Mouse (Mus musculus): ENCODE results near the gene Doc2a. TPM values are rescaled to one million over a fixed set of nuclear protein-coding genes. Genes with fewer than 3 reads are reported as not detected.
A peak's percentile ranks its signal among the peaks of the same experiment; 100 is the strongest.

Gene Doc2a
- polyA plus RNA-seq, 1 experiment from 2014 or later, result 19.8 TPM

DNA sequence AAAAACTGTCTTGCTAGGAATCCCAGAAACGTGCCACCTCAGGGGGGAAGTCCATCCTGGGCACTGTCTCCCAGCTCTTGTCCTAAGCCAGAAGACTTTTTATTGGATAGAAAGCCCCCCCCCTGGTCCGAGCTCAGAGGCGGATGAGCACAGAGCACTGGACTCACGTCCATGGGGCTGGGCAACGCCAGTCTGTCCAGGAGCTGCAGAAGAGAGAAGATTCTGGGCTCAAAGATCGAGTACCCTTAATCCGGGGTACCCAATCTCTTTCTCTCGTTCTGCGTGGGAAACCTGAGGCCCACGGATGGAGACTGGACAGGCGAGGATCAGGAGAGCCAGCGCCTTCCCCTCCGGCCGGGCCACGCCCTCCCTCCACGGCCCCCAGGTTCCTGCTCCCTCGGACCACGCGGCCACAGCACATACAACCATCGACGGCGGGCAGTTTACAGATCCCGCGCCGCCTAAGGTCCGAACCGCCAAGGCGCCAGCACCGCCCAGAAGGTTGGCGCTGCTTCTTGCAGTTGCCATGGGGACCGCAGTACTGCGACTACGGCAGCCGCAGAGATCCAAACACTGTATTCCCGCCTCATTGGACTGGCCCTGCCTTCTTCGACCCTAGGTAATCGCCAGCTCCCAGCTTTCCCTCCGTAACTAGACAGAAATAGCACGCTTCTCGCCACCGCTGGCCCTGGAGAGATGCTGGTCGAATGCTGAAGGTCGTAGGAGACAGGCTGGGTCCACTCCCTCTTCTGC is 38.3 kb upstream of the Doc2a start:
- peak overlapping the region; percentile 73 for H3K4me2 ChIP-seq
- under 1% methylated on average over 41 of the region's 43 CpGs for WGBS
- H3K4me3 ChIP-seq, result peak overlapping the region; percentile 84
- peak overlapping the region; percentile 83 for H3K9ac ChIP-seq
- H3K27me3 ChIP-seq (replicated peaks), result no peaks in the 10 kb centered on the region
- H3K36me3 ChIP-seq (replicated peaks), result no peaks in the 10 kb centered on the region
- no peaks in the 10 kb centered on the region for H3K9me3 ChIP-seq
- H3K27ac ChIP-seq, result peak overlapping the region; percentile 79
- H3K4me1 ChIP-seq, result peaks cover 18% of the 10 kb centered on the region
- peak; percentile 94 for ATAC-seq (replicated peaks)

GRCm38 (mm10) chr7:126809723-126810369 is 37.4 kb upstream of the Doc2a start:
- H3K9ac ChIP-seq, result 0 out of 2 replicates have a peak overlapping the region, but pooled peaks have one; percentile 83
- peaks cover 18% of the 10 kb centered on the region for H3K4me1 ChIP-seq
- no peak for ATAC-seq (replicated peaks)
- no peak overlapping the region for H3K4me3 ChIP-seq
- H3K27me3 ChIP-seq (replicated peaks), result no peaks in the 10 kb centered on the region
- no peaks in the 10 kb centered on the region for H3K36me3 ChIP-seq (replicated peaks)
- H3K4me2 ChIP-seq, result peak overlapping the region; percentile 73
- H3K27ac ChIP-seq, result no peak overlapping the region; the same call in 1 of the 2 replicates
- H3K9me3 ChIP-seq, result no peaks in the 10 kb centered on the region
- 60% methylated on average over 5 of the region's 5 CpGs for WGBS

DNA sequence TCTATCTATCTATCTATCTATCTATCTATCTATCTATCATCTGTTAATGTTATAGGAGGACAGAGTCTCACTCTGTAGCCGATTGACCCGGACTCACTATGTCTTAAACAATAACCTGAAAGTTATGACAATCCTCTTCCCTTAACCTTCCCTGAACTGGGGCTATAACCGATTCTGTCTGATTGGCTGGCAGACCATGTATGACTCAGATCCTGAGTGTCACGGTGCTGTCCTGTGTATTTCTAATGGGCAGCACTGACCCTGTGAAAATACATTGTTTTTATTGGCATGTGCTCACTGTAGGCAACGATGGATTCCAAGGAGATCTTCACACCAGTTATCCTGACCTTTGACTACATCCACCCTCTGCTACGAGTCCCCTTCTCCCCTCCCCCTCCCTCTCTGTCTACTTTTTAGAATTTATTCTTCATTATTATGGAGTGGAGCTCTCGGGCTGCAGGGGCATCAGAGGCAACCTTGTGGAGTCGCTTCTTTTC is 31.4 kb upstream of the Doc2a start:
- no peak overlapping the region for H3K9ac ChIP-seq
- H3K4me2 ChIP-seq, result no peak overlapping the region
- no peak overlapping the region for H3K27ac ChIP-seq
- H3K4me1 ChIP-seq, result no peaks in the 10 kb centered on the region
- no peak for ATAC-seq (replicated peaks)
- no peaks in the 10 kb centered on the region for H3K36me3 ChIP-seq (replicated peaks)
- no peaks in the 10 kb centered on the region for H3K9me3 ChIP-seq
- no peak overlapping the region for H3K4me3 ChIP-seq
- 50% methylated on average over 8 of the region's 8 CpGs for WGBS
- H3K27me3 ChIP-seq (replicated peaks), result no peaks in the 10 kb centered on the region

DNA sequence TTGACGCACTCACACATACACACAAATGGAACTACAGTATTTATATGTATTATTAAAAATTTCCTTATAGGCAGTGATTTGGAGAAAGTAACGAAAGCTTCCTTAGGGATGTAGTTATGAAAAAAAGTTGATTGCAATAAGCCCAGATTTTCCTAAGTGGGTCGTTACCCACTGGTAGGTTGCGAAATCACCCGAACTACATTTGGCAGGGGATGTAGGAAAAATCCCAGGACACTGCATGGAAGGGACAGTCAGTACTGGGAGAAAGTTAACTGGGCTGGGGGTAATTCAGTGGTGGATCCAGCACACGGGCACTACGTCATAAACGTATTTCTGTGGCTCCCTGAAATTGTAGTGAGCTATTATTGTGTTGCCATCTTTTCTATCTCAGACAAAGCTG is 30.7 kb upstream of the Doc2a start:
- 87% methylated on average over 8 of the region's 8 CpGs for WGBS

GRCm38 (mm10) chr7:126817595-126817994 is 29.6 kb upstream of the Doc2a start:
- Histone ChIP-seq H3K4me3 (no peak overlapping the region), H3K27ac (no peak overlapping the region), H3K4me1 (peaks cover 10% of the 10 kb centered on the region), H3K9ac (no peak overlapping the region), H3K27me3 (replicated peaks) (no peaks in the 10 kb centered on the region), H3K36me3 (replicated peaks) (no peaks in the 10 kb centered on the region), H3K9me3 (no peaks in the 10 kb centered on the region), H3K4me2 (no peak overlapping the region)
- ATAC-seq (replicated peaks), result no peak
- 82% methylated on average over 7 of the region's 7 CpGs for WGBS

More for the DNA sequence above, 30.7 kb upstream of the Doc2a start:
- no peak overlapping the region for H3K27ac ChIP-seq
- H3K9me3 ChIP-seq, result no peaks in the 10 kb centered on the region
- H3K36me3 ChIP-seq (replicated peaks), result no peaks in the 10 kb centered on the region
- no peak overlapping the region for H3K4me3 ChIP-seq
- no peak for ATAC-seq (replicated peaks)
- H3K4me1 ChIP-seq, result no peaks in the 10 kb centered on the region
- no peak overlapping the region for H3K4me2 ChIP-seq
- no peaks in the 10 kb centered on the region for H3K27me3 ChIP-seq (replicated peaks)
- H3K9ac ChIP-seq, result no peak overlapping the region

DNA sequence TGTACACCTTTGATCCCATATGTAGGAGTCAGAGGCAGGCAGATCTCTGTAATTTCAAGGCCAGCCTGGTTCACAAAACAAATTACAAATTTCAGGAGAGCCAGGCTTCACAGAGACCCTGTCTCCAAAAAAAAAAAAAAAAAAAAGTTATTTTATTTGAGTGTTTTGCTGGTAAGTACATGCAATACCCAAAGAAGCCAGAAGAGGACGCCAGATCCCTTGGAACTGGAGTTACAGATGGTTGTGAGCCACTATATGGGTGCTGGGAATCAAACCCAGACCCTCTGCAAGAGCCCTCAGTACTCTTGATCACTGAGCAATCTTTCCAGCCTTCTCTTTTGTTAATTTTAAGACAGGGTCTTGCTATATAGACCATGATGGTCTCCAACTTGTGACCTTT is 28.4 kb upstream of the Doc2a start:
- H3K27me3 ChIP-seq (replicated peaks), result no peaks in the 10 kb centered on the region
- WGBS, result 39% methylated on average over 1 of the region's 1 CpGs
- H3K4me2 ChIP-seq, result no peak overlapping the region
- H3K9ac ChIP-seq, result no peak overlapping the region
- H3K4me3 ChIP-seq, result no peak overlapping the region
- no peak overlapping the region for H3K27ac ChIP-seq
- H3K4me1 ChIP-seq, result peaks cover 13% of the 10 kb centered on the region
- ATAC-seq (replicated peaks), result no peak
- no peaks in the 10 kb centered on the region for H3K36me3 ChIP-seq (replicated peaks)
- no peaks in the 10 kb centered on the region for H3K9me3 ChIP-seq

- Histone ChIP-seq H3K9ac (peak overlapping the region; percentile 96; the same call in 1 of the 2 replicates), H3K36me3 (replicated peaks) (no peaks in the 10 kb centered on the region), H3K4me2 (peak overlapping the region; percentile 72), H3K4me1 (peaks cover 44% of the 10 kb centered on the region), H3K27ac (peak overlapping the region; percentile 91), H3K27me3 (replicated peaks) (no peaks in the 10 kb centered on the region), H3K9me3 (no peaks in the 10 kb centered on the region), H3K4me3 (peak overlapping the region; percentile 86)
- peak; percentile 6; the same call in 1 of the 2 replicates for ATAC-seq (replicated peaks)
- WGBS, result 22% methylated on average over 7 of the region's 7 CpGs
Measured at GRCm38 (mm10) chr7:126821835-126822511, 25.2 kb upstream of the Doc2a start.

GRCm38 (mm10) chr7:126822741-126823140 is 24.5 kb upstream of the Doc2a start:
- Histone ChIP-seq H3K27ac (peak overlapping the region; percentile 91), H3K9ac (peak overlapping the region; percentile 96), H3K4me3 (peak overlapping the region; percentile 86), H3K4me1 (peaks cover 47% of the 10 kb centered on the region), H3K36me3 (replicated peaks) (no peaks in the 10 kb centered on the region), H3K27me3 (replicated peaks) (no peaks in the 10 kb centered on the region), H3K9me3 (no peaks in the 10 kb centered on the region), H3K4me2 (peak overlapping the region; percentile 72)
- ATAC-seq (replicated peaks), result peak; percentile 37
- 7% methylated on average over 9 of the region's 9 CpGs for WGBS

DNA sequence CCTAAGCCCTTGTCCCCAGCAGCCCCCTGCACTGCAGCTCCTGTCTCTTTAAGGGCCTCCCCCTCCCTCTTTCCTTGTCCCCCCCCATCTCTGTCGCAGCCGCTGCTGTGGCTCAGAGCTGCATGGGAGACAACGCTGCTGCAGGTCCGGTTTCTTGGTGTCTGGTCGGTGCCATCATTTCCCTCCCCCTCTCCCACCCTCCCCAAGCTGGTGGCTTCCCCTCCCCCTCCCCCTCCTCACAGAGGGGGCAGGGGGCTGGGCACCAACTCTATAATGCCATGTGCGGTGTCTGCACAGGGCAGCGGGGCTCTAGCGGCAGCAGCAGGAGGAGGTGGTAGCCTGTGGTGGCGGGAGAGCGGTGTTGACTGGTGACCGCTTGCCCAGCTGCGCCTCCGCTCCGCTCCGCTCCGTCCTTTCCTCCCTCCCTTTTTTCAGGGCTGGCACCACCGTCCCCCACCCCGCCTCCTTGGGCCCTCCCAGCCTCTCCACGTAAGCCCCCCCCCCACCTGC is 24.0 kb upstream of the Doc2a start:
- Histone ChIP-seq H3K4me3 (peak overlapping the region; percentile 86), H3K36me3 (replicated peaks) (no peaks in the 10 kb centered on the region), H3K27me3 (replicated peaks) (no peaks in the 10 kb centered on the region), H3K4me2 (peak overlapping the region; percentile 72), H3K9ac (peak overlapping the region; percentile 96), H3K4me1 (peaks cover 47% of the 10 kb centered on the region), H3K9me3 (no peaks in the 10 kb centered on the region), H3K27ac (peak overlapping the region; percentile 91)
- peak; percentile 86 for ATAC-seq (replicated peaks)
- WGBS, result 0% methylated on average over 18 of the region's 19 CpGs

DNA sequence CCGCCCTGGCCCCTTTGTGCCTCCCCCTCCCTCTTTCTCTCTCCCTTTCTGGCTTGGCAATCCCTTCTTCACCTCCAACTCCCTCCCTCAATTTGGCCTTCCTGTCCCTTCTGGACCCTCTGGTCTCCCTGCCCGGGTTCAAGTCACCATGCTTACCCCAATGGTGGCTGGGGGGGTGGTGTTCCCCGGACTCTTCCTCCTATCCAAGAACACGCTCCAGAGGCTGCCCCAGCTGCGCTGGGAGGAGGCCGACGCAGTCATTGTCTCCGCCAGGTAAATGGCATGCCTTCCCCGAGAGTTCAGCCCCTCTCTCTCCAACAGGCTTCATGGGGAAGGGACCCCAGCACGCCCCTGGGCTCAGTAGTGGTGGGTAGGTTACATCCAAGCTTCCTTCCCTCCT is 23.3 kb upstream of the Doc2a start:
- peaks cover 47% of the 10 kb centered on the region for H3K4me1 ChIP-seq
- H3K36me3 ChIP-seq (replicated peaks), result no peaks in the 10 kb centered on the region
- H3K9me3 ChIP-seq, result no peaks in the 10 kb centered on the region
- peak overlapping the region; percentile 72 for H3K4me2 ChIP-seq
- H3K4me3 ChIP-seq, result peak overlapping the region; percentile 86
- WGBS, result 9% methylated on average over 10 of the region's 10 CpGs
- H3K9ac ChIP-seq, result peak overlapping the region; percentile 96
- H3K27ac ChIP-seq, result peak overlapping the region; percentile 91
- ATAC-seq (replicated peaks), result no peak
- H3K27me3 ChIP-seq (replicated peaks), result no peaks in the 10 kb centered on the region

- Histone ChIP-seq H3K4me2 (peak overlapping the region; percentile 72), H3K4me3 (peak overlapping the region; percentile 86), H3K27ac (no peak overlapping the region), H3K9me3 (no peaks in the 10 kb centered on the region), H3K36me3 (replicated peaks) (no peaks in the 10 kb centered on the region), H3K4me1 (peaks cover 47% of the 10 kb centered on the region), H3K9ac (peak overlapping the region; percentile 13), H3K27me3 (replicated peaks) (no peaks in the 10 kb centered on the region)
- WGBS, result 21% methylated on average over 8 of the region's 8 CpGs
- ATAC-seq (replicated peaks), result no peak
Measured at GRCm38 (mm10) chr7:126825403-126825802, 21.8 kb upstream of the Doc2a start.

- Histone ChIP-seq H3K4me1 (peaks cover 47% of the 10 kb centered on the region), H3K9me3 (no peaks in the 10 kb centered on the region), H3K27me3 (replicated peaks) (no peaks in the 10 kb centered on the region), H3K9ac (no peak overlapping the region), H3K27ac (no peak overlapping the region), H3K4me3 (no peak overlapping the region), H3K4me2 (no peak overlapping the region), H3K36me3 (replicated peaks) (no peaks in the 10 kb centered on the region)
- WGBS, result 78% methylated on average over 5 of the region's 5 CpGs
- ATAC-seq (replicated peaks), result no peak
Measured at GRCm38 (mm10) chr7:126825952-126826351, 21.3 kb upstream of the Doc2a start.

All from midbrain, embryonic 15.5 days (tissue).